In the genomic region with DNA sequence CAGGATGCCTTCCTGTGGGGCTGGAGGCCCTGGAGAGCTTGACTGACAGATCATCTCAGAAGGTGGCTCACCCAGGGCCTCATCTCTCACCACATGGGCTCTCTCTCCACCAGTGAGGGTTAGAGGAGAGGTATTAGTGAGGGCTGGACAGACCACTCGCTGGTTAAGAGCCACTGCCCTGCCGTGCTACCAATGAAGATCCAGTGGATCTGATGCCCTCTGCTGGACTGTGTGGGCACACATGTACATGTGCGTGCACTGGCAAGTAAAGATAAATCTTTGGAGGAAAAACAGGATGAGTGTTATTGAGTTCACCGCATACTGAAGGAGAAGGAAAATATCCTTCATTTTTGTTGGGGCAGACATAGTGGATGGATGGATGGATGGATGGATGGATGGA, we compare ENCODE assay signal across 8 mouse cellular contexts. TPM values are rescaled to one million over a fixed set of nuclear protein-coding genes. Genes with fewer than 3 reads are reported as not detected.
DNase-seq lines count a peak whose midpoint lies in the region; ATAC-seq and TF ChIP-seq lines count a peak whose summit lies in the region.

No protein-coding gene starts in this region.

- H3K9me3 ChIP-seq in midbrain, embryonic 11.5 days (ENCODE audit: control insufficient read depth, low read length) = no peaks in the 10 kb centered on the region
- no peaks in the 10 kb centered on the region for H3K9me3 ChIP-seq in midbrain, embryonic 16.5 days (replicated peaks; ENCODE audit: control insufficient read depth, low read length, poor library complexity, severe bottlenecking)
- no peaks in the 10 kb centered on the region for H3K9me3 ChIP-seq in limb, embryonic 14.5 days (ENCODE audit: control insufficient read depth, low read length)

- ATAC-seq in midbrain, embryonic 11.5 days (ENCODE audit: low FRiP score) = 0 out of 2 replicates have a peak, but pooled peaks have one; percentile 35
- no peak for ATAC-seq in midbrain, embryonic 16.5 days
- peak; percentile 34; the same call in 1 of the 2 replicates for ATAC-seq in limb, embryonic 14.5 days (ENCODE audit: low FRiP score, low read depth)

- H3K4me2 ChIP-seq in midbrain, embryonic 11.5 days = no peak overlapping the region
- no peak overlapping the region for H3K4me2 ChIP-seq in midbrain, embryonic 16.5 days (ENCODE audit: low read length)
- no peak overlapping the region for H3K4me2 ChIP-seq in limb, embryonic 14.5 days (replicated peaks; ENCODE audit: low read depth, low read length, severe bottlenecking)

- H3K4me3 ChIP-seq in midbrain, embryonic 11.5 days (ENCODE audit: low read depth, low read length) = no peak overlapping the region
- no peak overlapping the region for H3K4me3 ChIP-seq in midbrain, embryonic 16.5 days (ENCODE audit: low read depth, low read length)
- H3K4me3 ChIP-seq in limb, embryonic 14.5 days (replicated peaks; ENCODE audit: low read length) = no peak overlapping the region

- H3K36me3 ChIP-seq in midbrain, embryonic 11.5 days (ENCODE audit: control insufficient read depth, insufficient read depth, low read length) = no peaks in the 10 kb centered on the region
- H3K36me3 ChIP-seq in midbrain, embryonic 16.5 days (ENCODE audit: control insufficient read depth, insufficient read depth, low read length) = no peaks in the 10 kb centered on the region
- H3K36me3 ChIP-seq in limb, embryonic 14.5 days (ENCODE audit: control insufficient read depth, insufficient read depth, low read length) = no peaks in the 10 kb centered on the region

- no peaks in the 10 kb centered on the region; the same call in 1 of the 2 replicates for H3K27me3 ChIP-seq in midbrain, embryonic 11.5 days (ENCODE audit: control insufficient read depth, insufficient read depth, low read length)
- no peaks in the 10 kb centered on the region for H3K27me3 ChIP-seq in midbrain, embryonic 16.5 days (ENCODE audit: control insufficient read depth, insufficient read depth, low read depth, low read length)
- H3K27me3 ChIP-seq in limb, embryonic 14.5 days (ENCODE audit: control insufficient read depth, insufficient read depth, low read length) = no peaks in the 10 kb centered on the region

- no peak overlapping the region for H3K27ac ChIP-seq in midbrain, embryonic 11.5 days (ENCODE audit: low read depth, low read length)
- H3K27ac ChIP-seq in midbrain, embryonic 16.5 days (ENCODE audit: low read length) = no peak overlapping the region
- H3K27ac ChIP-seq in limb, embryonic 14.5 days (replicated peaks; ENCODE audit: low read depth, low read length) = no peak overlapping the region

- H3K9ac ChIP-seq in midbrain, embryonic 11.5 days (ENCODE audit: low read length) = no peak overlapping the region
- no peak overlapping the region for H3K9ac ChIP-seq in midbrain, embryonic 16.5 days (ENCODE audit: low read depth, low read length)
- no peak overlapping the region for H3K9ac ChIP-seq in limb, embryonic 14.5 days (ENCODE audit: low read depth, low read length, severe bottlenecking)

- no peak for TF ChIP-seq POLR2A in limb, embryonic 14.5 days (IDR thresholded peaks at IDR 0.05; ENCODE audit: borderline replicate concordance, extremely low read depth, insufficient read depth, insufficient read length)

- no peaks in the 10 kb centered on the region for H3K4me1 ChIP-seq in midbrain, embryonic 11.5 days (ENCODE audit: control insufficient read depth, insufficient read depth, low read length)
- H3K4me1 ChIP-seq in midbrain, embryonic 16.5 days (ENCODE audit: control insufficient read depth, insufficient read depth, low read length) = no peaks in the 10 kb centered on the region
- H3K4me1 ChIP-seq in limb, embryonic 14.5 days (ENCODE audit: control insufficient read depth, insufficient read depth, low read length) = 0 out of 2 replicates have a peak, but pooled peaks cover under 1% of the 10 kb centered on the region

- WGBS in midbrain, embryonic 11.5 days = 49% methylated on average over 4 of the region's 4 CpGs
- WGBS in midbrain, embryonic 16.5 days = 40% methylated on average over 4 of the region's 4 CpGs
- 43% methylated on average over 4 of the region's 4 CpGs for WGBS in limb, embryonic 14.5 days

- no peak for DNase-seq in midbrain, embryonic 11.5 days (ENCODE audit: low spot score, missing footprints)
- DNase-seq in adrenal gland, adult 8-10 months = peak; percentile 33
- peak; percentile 85 to 87 for DNase-seq in cerebellum, postnatal 14 days
- peak; percentile 60 for DNase-seq in heart, postnatal 4 days
- peak; percentile 64 for DNase-seq in limb, embryonic 14.5 days (ENCODE audit: low spot score)
- DNase-seq in retina, postnatal 1 day = peak; percentile 71
- no peak for DNase-seq in spleen, postnatal 14 days (ENCODE audit: low spot score in 2 of 2)

RNA-seq across cellular contexts. Expression of a gene that starts 52.6 kb away (rescaled TPM):
- polyA plus RNA-seq in midbrain, embryonic 11.5 days (2014; fragmentation: Nextera tagmentation; extraction: Ambion mirVana) = 77.6 and 79.5 TPM in 2 replicates
- 25.7 and 27.3 TPM in 2 replicates for polyA plus RNA-seq in midbrain, embryonic 16.5 days (2015; fragmentation: Nextera tagmentation; extraction: Ambion mirVana)
- 10 to 100 TPM; 46.5 to 55.8 (median 50.1) TPM for total RNA-seq in adrenal gland, adult 8-10 months (2022)
- total RNA-seq in heart, postnatal 4 days (2021) = 10 to 100 TPM; 55.0 to 55.2 TPM
- 21.0 and 29.0 TPM in 2 replicates for polyA plus RNA-seq in limb, embryonic 14.5 days (2012; rRNA removed)
- 69.3 and 74.7 TPM in 2 replicates for polyA plus RNA-seq in limb, embryonic 14.5 days (2014; fragmentation: Nextera tagmentation; extraction: Ambion mirVana)

RNA-seq across cellular contexts. Expression of a gene that starts 52.8 kb away (rescaled TPM):
- polyA plus RNA-seq in midbrain, embryonic 11.5 days (2014; fragmentation: Nextera tagmentation; extraction: Ambion mirVana) = 53.0 and 54.0 TPM in 2 replicates
- polyA plus RNA-seq in midbrain, embryonic 16.5 days (2015; fragmentation: Nextera tagmentation; extraction: Ambion mirVana) = 6.4 and 6.9 TPM in 2 replicates
- 1 to 10 TPM; 2.5 to 5.8 (median 4.4) TPM for total RNA-seq in adrenal gland, adult 8-10 months (2022)
- 10 to 100 TPM; 19.4 to 21.6 TPM for total RNA-seq in heart, postnatal 4 days (2021)
- polyA plus RNA-seq in limb, embryonic 14.5 days (2012; rRNA removed) = 36.8 and 39.7 TPM in 2 replicates
- polyA plus RNA-seq in limb, embryonic 14.5 days (2014; fragmentation: Nextera tagmentation; extraction: Ambion mirVana) = 31.3 and 34.2 TPM in 2 replicates

Comparison
In these comparisons a context has a peak if more than half of its experiments do, and no peak if none do; other contexts are left out.
1. DNase-seq: peak in adrenal gland, adult 8-10 months (single experiment), cerebellum, postnatal 14 days (2 of 2), heart, postnatal 4 days (single experiment), limb, embryonic 14.5 days (single experiment) and retina, postnatal 1 day (single experiment); none in midbrain, embryonic 11.5 days (single experiment) and spleen, postnatal 14 days (0 of 2).